Mouse (Mus musculus) forebrain, postnatal 0 days (tissue): ENCODE measurements around the gene Vrk1. TPM values are rescaled to one million over a fixed set of nuclear protein-coding genes. Genes with fewer than 3 reads are reported as not detected.
A peak's percentile ranks its signal among the peaks of the same experiment; 100 is the strongest.

Experiments
- ATAC-seq: fragments of 200-750 bp; cut with Nextera tagmentation; 2 replicates; pipeline ENCODE4 v1.8.0; 2017; ENCODE audit warnings: mild to moderate bottlenecking, moderate library complexity
- DNase-seq: peaks from one replicate; pipeline ENCODE4 v3.0.0-alpha.2; 2015
- H3K27ac ChIP-seq: fragments of 300-500 bp; sonication (generic); 2 replicates; pipeline ENCODE4 v1.5.1; 2014; ENCODE audit warnings: low read depth, mild to moderate bottlenecking, antibody characterized with exemption, low read length, moderate library complexity, mixed read lengths
- H3K27me3 ChIP-seq: fragments of 300-500 bp; sonication (generic); 2 replicates; pipeline ENCODE4 v1.6.1; 2014; ENCODE audit warnings: mild to moderate bottlenecking, low read length, mixed read lengths; ENCODE audit not compliant: insufficient read depth
- H3K36me3 ChIP-seq: fragments of 300-500 bp; sonication (generic); 2 replicates; pipeline ENCODE4 v1.6.1; 2014; ENCODE audit warnings: mild to moderate bottlenecking, moderate library complexity; ENCODE audit not compliant: insufficient read depth
- H3K4me1 ChIP-seq: fragments of 300-500 bp; sonication (generic); 2 replicates; pipeline ENCODE4 v1.6.1; 2014; ENCODE audit warnings: antibody characterized with exemption; ENCODE audit not compliant: insufficient read depth
- H3K4me2 ChIP-seq: fragments of 300-500 bp; sonication (generic); 2 replicates; pipeline ENCODE4 v1.6.1; 2014; ENCODE audit warnings: low read depth, mild to moderate bottlenecking, moderate library complexity
- H3K4me3 ChIP-seq: fragments of 300-500 bp; sonication (generic); 2 replicates; pipeline ENCODE4 v1.5.1; 2014; ENCODE audit warnings: low read depth, low read length, mixed read lengths
- H3K9ac ChIP-seq: fragments of 300-500 bp; sonication (generic); 2 replicates; pipeline ENCODE4 v1.6.1; 2014; ENCODE audit warnings: mild to moderate bottlenecking
- H3K9me3 ChIP-seq: fragments of 300-500 bp; sonication (generic); 2 replicates; pipeline ENCODE4 v1.6.1; 2016; ENCODE audit warnings: low read length
- CTCF ChIP-seq: sonication (generic); IDR thresholded peaks from 2 replicates; pipeline ENCODE4 v1.5.1; 2016; ENCODE audit warnings: antibody characterized with exemption, control low read depth, low read depth
- WGBS: fragments of 180-500 bp; shearing (Covaris S2); extraction: QIAGEN DNeasy Blood & Tissue Kit; methylation state at CpG from one replicate; pipeline ENCODE4 v1.1.7; 2014; 5-methylcytosine and 5-hydroxymethylcytosine counted together
- polyA plus RNA-seq: library from polyadenylated mRNA; unstranded; fragments of >200 nt; fragmentation: Nextera tagmentation; extraction: Ambion mirVana; gene quantifications from 2 replicates; pipeline ENCODE4 v1.2.1, GENCODE M21; 2015
- total RNA-seq: library from RNA; depleted of rRNA; stranded (reverse); fragments of >200 nt; gene quantifications from 2 replicates; pipeline ENCODE4 v1.2.3, GENCODE M21; 2014

The Vrk1 gene
- total and polyA plus RNA-seq, 2 experiments from 2014 or later, result 34.9 to 51.5 TPM

DNA sequence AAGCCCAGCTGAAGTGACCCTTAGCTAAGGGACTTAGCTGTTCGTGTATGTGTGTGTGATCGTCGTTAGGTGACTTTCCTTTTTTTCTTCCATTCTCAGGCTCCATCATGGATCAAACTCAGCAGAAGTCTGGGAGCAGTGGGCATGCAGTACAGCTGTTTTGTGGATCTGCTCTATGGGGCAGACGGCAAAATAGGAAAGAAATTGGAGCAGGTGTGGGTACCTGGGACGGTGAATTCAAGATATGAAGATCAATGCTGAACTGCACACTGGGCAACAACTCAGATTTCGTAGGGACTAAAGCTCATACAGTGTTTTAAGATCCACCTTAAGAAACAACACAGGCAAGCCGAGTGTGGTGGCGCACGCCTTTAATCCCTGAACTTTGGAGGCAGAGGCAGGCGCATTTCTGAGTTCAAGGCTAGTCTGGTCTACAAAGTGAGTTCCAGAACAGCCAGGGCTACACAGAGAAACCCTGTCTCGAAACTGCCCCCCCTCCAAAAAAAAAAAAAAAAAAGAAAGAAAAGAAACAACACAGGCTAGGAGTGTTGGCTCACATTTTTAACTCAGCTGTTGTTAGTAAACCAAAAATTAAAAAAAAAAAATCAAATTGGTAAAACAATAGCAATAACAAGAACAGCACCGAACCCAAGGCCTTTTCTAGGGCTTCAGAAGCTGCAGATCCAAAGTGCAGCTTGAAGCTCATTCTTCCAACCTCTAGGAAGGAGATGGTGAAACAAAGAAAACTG lies 732 bp upstream of the Vrk1 start:
- Histone ChIP-seq H3K9ac (peak overlapping the region; percentile 26), H3K4me3 (peak overlapping the region; percentile 82), H3K36me3 (no peaks in the 10 kb centered on the region), H3K9me3 (no peaks in the 10 kb centered on the region), H3K27me3 (no peaks in the 10 kb centered on the region), H3K4me2 (peak overlapping the region; percentile 37), H3K4me1 (peaks cover 3% of the 10 kb centered on the region; the same call in 1 of the 2 replicates), H3K27ac (peak overlapping the region; percentile 66)
- no peak for TF ChIP-seq CTCF
- WGBS, result 83% methylated on average over 12 of the region's 12 CpGs
- DNase-seq (no peak), ATAC-seq (peak; percentile 18)

DNA sequence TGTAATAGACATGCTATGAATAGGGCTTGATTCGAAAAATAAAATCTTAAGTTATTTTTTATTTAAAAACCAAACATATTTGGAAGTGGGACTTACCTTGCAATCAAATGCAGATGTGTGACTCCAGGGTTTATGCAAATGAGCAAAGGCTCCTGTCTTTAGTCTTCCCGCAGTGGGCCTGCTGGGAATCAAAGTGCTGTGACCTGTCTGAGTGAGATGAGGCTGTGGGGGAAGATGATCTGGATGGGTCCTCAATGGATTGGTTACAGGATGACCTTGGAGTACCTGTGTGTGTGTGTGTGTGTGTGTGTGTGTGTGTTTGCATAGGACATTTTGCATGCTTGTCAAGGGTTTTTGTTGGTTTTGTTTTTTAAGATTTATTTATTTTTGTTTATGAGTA lies 2.1 kb downstream of the Vrk1 start:
- DNase-seq (no peak), ATAC-seq (no peak)
- Histone ChIP-seq H3K27ac (no peak overlapping the region), H3K9ac (no peak overlapping the region), H3K4me3 (no peak overlapping the region), H3K36me3 (no peaks in the 10 kb centered on the region), H3K4me2 (no peak overlapping the region), H3K4me1 (peaks cover 3% of the 10 kb centered on the region; the same call in 1 of the 2 replicates), H3K27me3 (no peaks in the 10 kb centered on the region), H3K9me3 (no peaks in the 10 kb centered on the region)
- TF ChIP-seq CTCF, result no peak
- 78% methylated on average over 2 of the region's 2 CpGs for WGBS

DNA sequence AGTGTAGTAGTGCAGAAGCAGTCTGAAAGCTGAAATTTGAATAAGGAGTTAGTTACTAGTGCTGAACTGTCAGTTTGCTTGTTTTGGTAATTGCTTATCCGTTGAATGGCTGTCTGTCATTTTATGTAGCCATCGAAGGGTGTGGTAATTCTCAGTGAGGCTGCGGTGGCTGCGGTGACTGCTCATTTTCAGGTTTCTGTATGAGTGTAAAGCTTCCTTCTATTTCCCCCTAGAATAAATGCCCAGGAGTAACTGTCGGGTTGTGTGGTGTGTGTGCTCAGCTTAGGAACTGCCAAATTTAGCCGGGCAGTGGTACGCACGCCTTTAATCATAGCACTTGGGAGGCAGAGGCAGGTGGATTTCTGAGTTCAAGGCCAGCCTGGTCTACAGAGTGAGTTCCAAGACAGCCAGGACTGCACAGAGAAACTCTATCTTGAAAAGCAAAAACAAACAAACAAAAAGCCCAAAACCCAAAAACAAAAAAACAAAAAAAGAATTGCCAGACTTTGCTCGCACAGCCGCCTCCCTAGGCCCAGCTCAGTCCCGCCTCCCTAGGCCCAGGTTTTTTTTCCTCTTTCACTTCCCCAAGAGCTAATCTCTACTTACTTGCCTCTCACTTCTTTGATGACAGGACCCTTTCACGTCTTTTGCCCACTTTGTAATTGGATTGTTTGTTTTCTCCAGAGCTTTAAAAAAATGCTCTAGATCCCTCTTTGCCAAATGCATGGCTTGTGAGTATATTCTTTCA lies 6.4 kb downstream of the Vrk1 start:
- 69% methylated on average over 12 of the region's 12 CpGs for WGBS
- Histone ChIP-seq H3K36me3 (no peaks in the 10 kb centered on the region), H3K4me1 (no peaks in the 10 kb centered on the region), H3K4me2 (no peak overlapping the region), H3K9me3 (no peaks in the 10 kb centered on the region), H3K27ac (no peak overlapping the region), H3K4me3 (no peak overlapping the region), H3K9ac (no peak overlapping the region), H3K27me3 (no peaks in the 10 kb centered on the region)
- DNase-seq (no peak), ATAC-seq (no peak)
- TF ChIP-seq CTCF, result no peak

DNA sequence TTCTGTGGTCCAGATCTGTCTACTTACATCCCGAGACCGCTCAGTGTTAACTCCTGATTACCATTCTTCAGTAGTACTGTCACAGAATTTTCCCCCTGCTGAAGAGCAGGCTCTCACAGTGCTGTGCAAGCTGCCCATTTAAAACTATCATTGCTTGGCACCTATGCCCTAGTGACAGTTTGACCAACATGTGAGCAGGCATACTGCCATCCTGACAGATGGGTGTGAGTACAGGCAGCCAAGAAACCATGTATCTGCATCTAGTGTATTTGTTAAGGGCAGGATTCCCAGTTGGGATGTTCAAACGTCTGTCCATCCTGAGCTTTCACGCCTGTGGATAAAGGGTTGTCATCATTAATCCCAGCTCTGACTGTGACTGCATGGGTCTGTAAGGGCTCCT lies 10.0 kb downstream of the Vrk1 start:
- Histone ChIP-seq H3K36me3 (no peaks in the 10 kb centered on the region), H3K27me3 (no peaks in the 10 kb centered on the region), H3K27ac (0 out of 2 replicates have a peak overlapping the region, but pooled peaks have one; percentile 9), H3K4me2 (no peak overlapping the region), H3K4me3 (no peak overlapping the region), H3K9me3 (no peaks in the 10 kb centered on the region), H3K4me1 (no peaks in the 10 kb centered on the region), H3K9ac (no peak overlapping the region)
- 34% methylated on average over 4 of the region's 4 CpGs for WGBS
- peak; percentile 81 for DNase-seq
- peak; percentile 75 for ATAC-seq
- no peak for TF ChIP-seq CTCF

DNA sequence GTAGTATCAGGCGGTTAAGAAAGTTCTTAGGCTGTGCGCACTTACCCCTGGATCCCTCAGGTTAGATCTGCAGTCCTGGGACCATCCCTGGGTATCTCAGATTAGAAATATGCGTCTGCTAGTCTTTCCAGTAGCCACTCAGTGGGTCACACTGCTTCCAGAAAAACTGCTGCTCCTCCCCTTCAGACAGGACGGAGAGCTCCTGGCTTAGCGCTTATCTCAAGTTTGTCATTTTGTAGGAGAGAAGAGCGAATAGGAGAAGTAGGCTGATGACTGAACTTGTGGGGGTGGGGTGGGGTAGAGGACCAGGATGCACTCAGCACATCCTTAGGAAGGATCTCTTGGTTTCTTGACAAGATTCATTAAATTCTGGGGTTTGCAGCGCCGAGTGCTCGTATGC lies 13.6 kb downstream of the Vrk1 start:
- Histone ChIP-seq H3K9ac (no peak overlapping the region), H3K27ac (no peak overlapping the region), H3K27me3 (no peaks in the 10 kb centered on the region), H3K36me3 (no peaks in the 10 kb centered on the region), H3K4me3 (no peak overlapping the region), H3K9me3 (no peaks in the 10 kb centered on the region), H3K4me2 (no peak overlapping the region), H3K4me1 (no peaks in the 10 kb centered on the region)
- DNase-seq (no peak), ATAC-seq (no peak)
- WGBS, result 94% methylated on average over 9 of the region's 9 CpGs
- no peak for TF ChIP-seq CTCF

DNA sequence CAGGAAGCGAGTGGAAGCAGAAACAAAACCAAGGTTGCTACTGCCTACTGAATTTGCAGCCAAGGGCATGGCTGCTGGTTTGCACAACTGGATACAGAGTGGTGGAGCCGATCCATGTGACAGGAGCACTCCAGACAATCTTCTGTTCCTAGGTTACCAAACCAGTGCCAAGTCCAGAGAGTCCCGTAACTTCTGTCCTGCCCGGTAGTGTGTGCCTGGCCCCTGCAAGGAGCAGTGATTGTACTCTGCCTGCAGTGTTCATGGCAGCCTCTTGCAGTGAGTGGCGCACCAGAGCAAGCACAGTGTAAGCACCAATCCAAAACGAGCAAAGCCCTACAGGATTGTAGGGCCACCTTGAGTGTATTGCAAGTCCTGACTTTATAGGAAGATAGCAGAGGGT lies 15.4 kb downstream of the Vrk1 start:
- DNase-seq (no peak), ATAC-seq (peak; percentile 66; the same call in 1 of the 2 replicates)
- no peak overlapping the region for H3K27ac ChIP-seq
- H3K36me3 ChIP-seq, result no peaks in the 10 kb centered on the region
- no peak overlapping the region for H3K9ac ChIP-seq
- peak; percentile 46 for TF ChIP-seq CTCF
- 82% methylated on average over 6 of the region's 6 CpGs for WGBS
- H3K4me1 ChIP-seq, result no peaks in the 10 kb centered on the region
- H3K9me3 ChIP-seq, result no peaks in the 10 kb centered on the region
- H3K4me2 ChIP-seq, result no peak overlapping the region
- no peak overlapping the region for H3K4me3 ChIP-seq
- no peaks in the 10 kb centered on the region for H3K27me3 ChIP-seq
